Comparison of ENCODE assay signal across 14 mouse cellular contexts in the genomic region with DNA sequence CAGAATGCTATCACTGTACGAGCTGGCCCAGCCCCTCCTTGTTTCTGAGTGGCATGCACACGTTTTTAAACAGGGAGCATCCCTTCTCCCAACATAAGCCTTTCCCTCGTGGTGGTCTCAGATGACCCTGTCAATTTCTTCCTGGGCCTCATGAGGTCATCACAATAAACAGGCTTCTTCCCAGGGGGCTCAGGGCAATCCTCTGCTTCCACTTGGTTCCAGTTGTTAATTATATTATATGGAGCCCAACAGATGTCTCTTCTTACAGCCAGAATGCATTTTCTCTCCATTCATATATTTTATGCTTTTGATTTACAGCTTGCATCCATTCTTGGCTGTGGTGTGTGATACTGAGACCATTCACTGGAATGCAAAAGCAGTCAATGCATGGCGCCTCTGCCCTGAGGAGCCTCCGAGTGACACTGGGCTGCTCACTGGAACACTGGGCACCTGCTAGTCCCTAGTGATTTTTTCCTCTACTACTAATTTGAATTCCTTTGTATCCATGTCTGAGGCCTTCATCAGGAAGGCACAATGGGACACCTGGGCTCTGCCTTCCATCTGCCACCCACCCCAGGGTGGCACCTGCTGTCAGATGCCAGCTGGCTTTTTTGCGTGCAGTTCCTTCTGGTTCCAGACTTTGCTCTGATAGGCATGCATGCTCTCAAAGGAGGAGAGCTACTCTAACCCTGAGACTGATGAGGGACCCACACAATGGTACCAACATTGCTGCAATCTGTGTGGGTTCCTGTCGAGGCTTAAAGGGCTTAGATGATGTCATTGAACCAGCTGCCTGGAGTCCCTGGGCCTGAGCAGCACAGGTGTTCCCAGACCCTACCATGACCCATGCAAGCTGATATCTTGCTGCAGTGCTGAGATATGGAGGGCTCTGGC.
A peak's percentile ranks its signal among the peaks of the same experiment; 100 is the strongest.
DNase-seq lines count a peak whose midpoint lies in the region; ATAC-seq and TF ChIP-seq lines count a peak whose summit lies in the region.
"Had no signal": no experiment of that assay in that cellular context is flagged by ENCODE, and none has a peak within 500 bp of the region (broad histone marks: within the 10 kb centered on the region; RNA-seq: fewer than 3 reads in every experiment).

No protein-coding gene starts in this region.

- H3K4me2 ChIP-seq in forebrain, embryonic 16.5 days (ENCODE audit: low read length): no peak overlapping the region
- no peak overlapping the region for H3K4me2 ChIP-seq in midbrain, embryonic 14.5 days (ENCODE audit: low read length)
- H3K4me2 ChIP-seq: liver, embryonic 13.5 days had no signal

- no peak for TF ChIP-seq POLR2A in kidney, adult 2 months (IDR thresholded peaks at IDR 0.05; ENCODE audit: low read depth, low read length)

- no peaks in the 10 kb centered on the region for H3K27me3 ChIP-seq in forebrain, embryonic 16.5 days (replicated peaks; ENCODE audit: control insufficient read depth, insufficient read depth, low read length)
- no peaks in the 10 kb centered on the region for H3K27me3 ChIP-seq in forebrain, embryonic 10.5 days (ENCODE audit: poor library complexity, severe bottlenecking)
- H3K27me3 ChIP-seq in midbrain, embryonic 14.5 days (ENCODE audit: control insufficient read depth, insufficient read depth, low read length): no peaks in the 10 kb centered on the region
- no peaks in the 10 kb centered on the region for H3K27me3 ChIP-seq in midbrain, embryonic 10.5 days (ENCODE audit: low read depth, poor library complexity, severe bottlenecking)
- no peaks in the 10 kb centered on the region for H3K27me3 ChIP-seq in kidney, adult 2 months (replicated peaks; ENCODE audit: control insufficient read depth, insufficient read depth, low read length)
- H3K27me3 ChIP-seq: liver, embryonic 13.5 days had no signal

- ATAC-seq in forebrain, embryonic 16.5 days: peak; percentile 49; the same call in 1 of the 2 replicates
- ATAC-seq in midbrain, embryonic 14.5 days (ENCODE audit: low FRiP score, low TSS enrichment): peak; percentile 62
- ATAC-seq: inflammation-experienced regulatory T-cells, adult 6 months had no signal

- no peak for DNase-seq in forebrain, embryonic 10.5 days (ENCODE audit: extremely low spot score, low spot score)
- peak; percentile 32 for DNase-seq in midbrain, embryonic 14.5 days
- no peak for DNase-seq in midbrain, embryonic 10.5 days (ENCODE audit: low spot score)
- DNase-seq in cerebellum, postnatal 36 days: peak; percentile 40 to 44
- DNase-seq in mesoderm, embryonic 11.5 days (ENCODE audit: low read depth, low spot score): peak; percentile 53
- no peak for DNase-seq in kidney, adult 2 months
- no peak for DNase-seq in left cerebral cortex, postnatal 25 days (ENCODE audit: low spot score in 2 of 2)
- DNase-seq: gastrocnemius, postnatal 14 days; liver, embryonic 13.5 days; lung, postnatal 14 days; retina, postnatal 1 day; spleen, adult 18-20 months had no signal

- intact Hi-C loops in left cerebral cortex, postnatal 25 days (cut with DNase I): no loop called here

- H3K27ac ChIP-seq in forebrain, embryonic 16.5 days (ENCODE audit: low read length): no peak overlapping the region
- no peak overlapping the region for H3K27ac ChIP-seq in forebrain, embryonic 10.5 days
- H3K27ac ChIP-seq in midbrain, embryonic 14.5 days (replicated peaks; ENCODE audit: low read depth, low read length): no peak overlapping the region
- H3K27ac ChIP-seq in midbrain, embryonic 10.5 days (replicated peaks): no peak overlapping the region
- H3K27ac ChIP-seq in kidney, adult 2 months (ENCODE audit: insufficient read depth, low read depth, low read length): no peak overlapping the region
- H3K27ac ChIP-seq: liver, embryonic 13.5 days had no signal

- no peak overlapping the region for H3K9ac ChIP-seq in forebrain, embryonic 16.5 days (replicated peaks; ENCODE audit: low read depth, low read length)
- no peak overlapping the region for H3K9ac ChIP-seq in midbrain, embryonic 14.5 days (replicated peaks; ENCODE audit: low read length)
- H3K9ac ChIP-seq: liver, embryonic 13.5 days had no signal

- no peaks in the 10 kb centered on the region for H3K36me3 ChIP-seq in forebrain, embryonic 16.5 days (ENCODE audit: control insufficient read depth, insufficient read depth)
- H3K36me3 ChIP-seq in forebrain, embryonic 10.5 days (replicated peaks): no peaks in the 10 kb centered on the region
- no peaks in the 10 kb centered on the region for H3K36me3 ChIP-seq in midbrain, embryonic 14.5 days (ENCODE audit: control insufficient read depth, insufficient read depth, low read length)
- H3K36me3 ChIP-seq in midbrain, embryonic 10.5 days: no peaks in the 10 kb centered on the region
- no peaks in the 10 kb centered on the region for H3K36me3 ChIP-seq in kidney, adult 2 months (ENCODE audit: control insufficient read depth, insufficient read depth, low read length)
- H3K36me3 ChIP-seq: liver, embryonic 13.5 days had no signal

- WGBS in forebrain, embryonic 16.5 days: 46% methylated on average over 7 of the region's 7 CpGs
- WGBS in forebrain, embryonic 10.5 days: 67% methylated on average over 7 of the region's 7 CpGs
- WGBS in midbrain, embryonic 14.5 days: 22% methylated on average over 7 of the region's 7 CpGs
- WGBS in midbrain, embryonic 10.5 days: 72% methylated on average over 7 of the region's 7 CpGs
- WGBS in kidney, adult 2 months: 63% methylated on average over 7 of the region's 7 CpGs

- no peaks in the 10 kb centered on the region for H3K9me3 ChIP-seq in forebrain, embryonic 16.5 days (ENCODE audit: control insufficient read depth, low read length)
- no peaks in the 10 kb centered on the region for H3K9me3 ChIP-seq in forebrain, embryonic 10.5 days
- H3K9me3 ChIP-seq in midbrain, embryonic 14.5 days (ENCODE audit: control insufficient read depth, low read length): no peaks in the 10 kb centered on the region
- H3K9me3 ChIP-seq in midbrain, embryonic 10.5 days (replicated peaks): no peaks in the 10 kb centered on the region
- H3K9me3 ChIP-seq: liver, embryonic 13.5 days had no signal

- H3K4me3 ChIP-seq in forebrain, embryonic 16.5 days (replicated peaks; ENCODE audit: low read length): no peak overlapping the region
- H3K4me3 ChIP-seq in forebrain, embryonic 10.5 days: no peak overlapping the region
- no peak overlapping the region for H3K4me3 ChIP-seq in midbrain, embryonic 14.5 days (replicated peaks; ENCODE audit: low read depth, low read length)
- no peak overlapping the region for H3K4me3 ChIP-seq in midbrain, embryonic 10.5 days
- no peak overlapping the region for H3K4me3 ChIP-seq in kidney, adult 2 months (ENCODE audit: insufficient read depth, low read depth, low read length)
- H3K4me3 ChIP-seq: liver, embryonic 13.5 days had no signal

- TF ChIP-seq CTCF in kidney, adult 2 months (conservative IDR thresholded peaks at IDR 0.05; ENCODE audit: insufficient read depth, insufficient read length, low read depth, low read length): no peak

- peaks cover 4% of the 10 kb centered on the region for H3K4me1 ChIP-seq in forebrain, embryonic 16.5 days (replicated peaks; ENCODE audit: control insufficient read depth, insufficient read depth, low read length)
- H3K4me1 ChIP-seq in forebrain, embryonic 10.5 days: peaks cover 12% of the 10 kb centered on the region
- peaks cover 5% of the 10 kb centered on the region; the same call in 1 of the 2 replicates for H3K4me1 ChIP-seq in midbrain, embryonic 14.5 days (ENCODE audit: control insufficient read depth, insufficient read depth, low read length)
- H3K4me1 ChIP-seq in midbrain, embryonic 10.5 days: peaks cover 10% of the 10 kb centered on the region
- no peaks in the 10 kb centered on the region for H3K4me1 ChIP-seq in kidney, adult 2 months (ENCODE audit: control insufficient read depth, insufficient read depth, low read length)
- H3K4me1 ChIP-seq: liver, embryonic 13.5 days had no signal

Comparison
In these comparisons a context has a peak if more than half of its experiments do, and no peak if none do; other contexts are left out.
1. DNase-seq: peak in midbrain, embryonic 14.5 days (single experiment), cerebellum, postnatal 36 days (2 of 2) and mesoderm, embryonic 11.5 days (single experiment); none in forebrain, embryonic 10.5 days (single experiment), midbrain, embryonic 10.5 days (single experiment), kidney, adult 2 months (single experiment) and left cerebral cortex, postnatal 25 days (0 of 2).